Comparison of ENCODE assay signal across 9 mouse cellular contexts in genomic region chr10:62557736-62558135, GRCm38 (mm10). TPM values are rescaled to one million over a fixed set of nuclear protein-coding genes. Genes with fewer than 3 reads are reported as not detected.
A peak's percentile ranks its signal among the peaks of the same experiment; 100 is the strongest.
DNase-seq lines count a peak whose midpoint lies in the region; ATAC-seq lines count a peak whose summit lies in the region.
"Had no signal": no experiment of that assay in that cellular context is flagged by ENCODE, and none has a peak within 500 bp of the region (broad histone marks: within the 10 kb centered on the region; RNA-seq: fewer than 3 reads in every experiment).

No protein-coding gene starts in this region.

- H3K36me3 ChIP-seq in liver, embryonic 12.5 days: peaks cover 39% of the 10 kb centered on the region

- no peak overlapping the region for H3K4me3 ChIP-seq in liver, embryonic 12.5 days
- H3K4me3 ChIP-seq: heart, embryonic 13.5 days had no signal

- WGBS in liver, embryonic 12.5 days (ENCODE audit: insufficient replicate concordance): 87% methylated on average over 1 of the region's 1 CpGs

- H3K4me1 ChIP-seq in liver, embryonic 12.5 days: peaks cover 19% of the 10 kb centered on the region
- H3K4me1 ChIP-seq: heart, embryonic 13.5 days had no signal

- ATAC-seq in liver, embryonic 12.5 days: no peak
- no peak for ATAC-seq in frontal cortex, adult (ENCODE audit: low TSS enrichment)
- ATAC-seq in activated CD4-positive, CD25-positive, alpha-beta regulatory T cell, adult 4 months: no peak

- no peak overlapping the region for H3K4me2 ChIP-seq in liver, embryonic 12.5 days
- H3K4me2 ChIP-seq: heart, embryonic 13.5 days had no signal

- no peak overlapping the region for H3K27ac ChIP-seq in liver, embryonic 12.5 days
- H3K27ac ChIP-seq: heart, embryonic 13.5 days had no signal

- no peaks in the 10 kb centered on the region for H3K27me3 ChIP-seq in liver, embryonic 12.5 days (replicated peaks)
- H3K27me3 ChIP-seq: heart, embryonic 13.5 days had no signal

- peak; percentile 40 for DNase-seq in liver
- DNase-seq in CD4-positive helper T cell, adult 2 months (ENCODE audit: low read depth, low spot score): peak; percentile 59
- peak; percentile 63 for DNase-seq in NIH3T3 (ENCODE audit: low read depth)
- DNase-seq in induced T-regulatory cell, adult 2 months (ENCODE audit: low read depth): peak; percentile 66
- no peak for DNase-seq in ovary, postnatal 14 days (ENCODE audit: low spot score)

- no peak overlapping the region for H3K9ac ChIP-seq in liver, embryonic 12.5 days
- H3K9ac ChIP-seq: heart, embryonic 13.5 days had no signal

- H3K9me3 ChIP-seq in liver, embryonic 12.5 days (replicated peaks): no peaks in the 10 kb centered on the region
- H3K9me3 ChIP-seq: heart, embryonic 13.5 days had no signal

RNA-seq across cellular contexts. Expression of gene Kif1bp, which starts 20.5 kb away (rescaled TPM):
- polyA plus RNA-seq in liver, embryonic 12.5 days (2016; fragmentation: Nextera tagmentation; extraction: Ambion mirVana): 20.0 and 21.1 TPM in 2 replicates
- polyA plus RNA-seq in activated CD4-positive, CD25-positive, alpha-beta regulatory T cell, adult 4 months (2017; shearing (Covaris generic)): 1 to 10 TPM; 4.1 to 6.0 TPM

RNA-seq across cellular contexts. Expression of gene Srgn, which starts 30.5 kb away (rescaled TPM):
- polyA plus RNA-seq in liver, embryonic 12.5 days (2016; fragmentation: Nextera tagmentation; extraction: Ambion mirVana): 54.4 and 57.7 TPM in 2 replicates
- polyA plus RNA-seq in activated CD4-positive, CD25-positive, alpha-beta regulatory T cell, adult 4 months (2017; shearing (Covaris generic)): 1,000 to 10,000 TPM; 1,983 to 1,991 TPM

RNA-seq across cellular contexts. Expression of gene Ddx21, which starts 44.3 kb away (rescaled TPM):
- 38.3 and 40.6 TPM in 2 replicates for polyA plus RNA-seq in liver, embryonic 12.5 days (2016; fragmentation: Nextera tagmentation; extraction: Ambion mirVana)
- polyA plus RNA-seq in activated CD4-positive, CD25-positive, alpha-beta regulatory T cell, adult 4 months (2017; shearing (Covaris generic)): 10 to 100 TPM; 54.1 to 60.2 TPM

Comparison
In these comparisons a context has a peak if more than half of its experiments do, and no peak if none do; other contexts are left out.
1. RNA of gene Srgn, which starts 30.5 kb away (polyA plus RNA-seq): 1,983 to 1,991 TPM in activated CD4-positive, CD25-positive, alpha-beta regulatory T cell, adult 4 months; 54.4 to 57.7 TPM in liver, embryonic 12.5 days; every median in the first group is over 10 times any median in the second.